Mouse (Mus musculus) 3T3-L1 (cell line): ENCODE measurements around the gene March7.
A peak's percentile ranks its signal among the peaks of the same experiment; 100 is the strongest.

Experiments
- DNase-seq: peaks from one replicate; pipeline ENCODE4 v3.0.0-alpha.2; 2015; ENCODE audit warnings: low read depth, low spot score

Gene March7

GRCm38 (mm10) chr2:60285107-60285617 is 75.5 kb downstream of the March7 start:
- DNase-seq = peak; percentile 24

- DNase-seq = no peak
These were observed 78.9 kb downstream of the March7 start for GRCm38 (mm10) chr2:60288606-60289005.

GRCm38 (mm10) chr2:60289451-60289850 is 79.8 kb downstream of the March7 start:
- peak; percentile 25 for DNase-seq

- DNase-seq = no peak
These were observed 81.7 kb downstream of the March7 start for GRCm38 (mm10) chr2:60291381-60291780.

GRCm38 (mm10) chr2:60298266-60298665 is 88.6 kb downstream of the March7 start:
- no peak for DNase-seq

GRCm38 (mm10) chr2:60299323-60299722 is 89.6 kb downstream of the March7 start:
- no peak for DNase-seq
